Mouse (Mus musculus): Measurements from ENCODE around the gene Spata32. TPM values are rescaled to one million over a fixed set of nuclear protein-coding genes. Genes with fewer than 3 reads are reported as not detected.

Gene Spata32
- total RNA-seq, 2 experiments from 2014 or later = 0.69 to 1.4 TPM

DNA sequence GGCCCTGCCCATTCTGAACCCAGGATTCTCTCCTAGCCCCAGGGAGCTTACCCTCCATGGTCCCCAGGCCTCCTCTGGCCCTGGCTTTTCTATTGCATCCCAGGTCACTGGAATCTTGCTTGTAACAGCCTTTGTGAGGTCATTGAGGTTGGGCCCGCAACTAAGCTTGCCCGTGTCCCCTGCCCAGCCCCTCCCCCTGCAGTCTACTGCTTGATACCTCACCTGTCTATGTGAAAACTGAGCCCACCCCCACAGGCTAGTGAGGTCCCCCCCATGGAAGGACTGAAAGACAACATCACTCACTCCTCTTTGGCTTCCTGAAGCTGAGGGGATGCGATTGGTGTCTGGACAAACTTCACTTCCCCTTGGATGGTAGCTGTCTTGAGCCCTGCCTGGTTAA, 9.8 kb downstream of the Spata32 start, which contains the start of gene 1700023F06Rik:
1700023F06Rik (minus strand) TSS at position 101 of the 400 bp plus-strand sequence.
- no peak for DNase-seq (ENCODE audit: low spot score in 2 of 2)

GRCm38 (mm10) chr11:103206203-103206602, 12.0 kb downstream of the Spata32 start:
- DNase-seq (ENCODE audit: low spot score in 2 of 2) = no peak

GRCm38 (mm10) chr11:103202376-103202775, 15.9 kb downstream of the Spata32 start:
- DNase-seq (ENCODE audit: low spot score in 2 of 2) = no peak

- DNase-seq (ENCODE audit: low spot score in 2 of 2) = peak; percentile 77 to 87
Observed at GRCm38 (mm10) chr11:103201664-103202063, 16.6 kb downstream of the Spata32 start.

- peak; percentile 75 to 78 for DNase-seq (ENCODE audit: low spot score in 2 of 2)
Observed at GRCm38 (mm10) chr11:103198911-103199803, 19.1 kb downstream of the Spata32 start.

GRCm38 (mm10) chr11:103198339-103198738, 19.9 kb downstream of the Spata32 start:
- DNase-seq (ENCODE audit: low spot score in 2 of 2) = no peak

DNA sequence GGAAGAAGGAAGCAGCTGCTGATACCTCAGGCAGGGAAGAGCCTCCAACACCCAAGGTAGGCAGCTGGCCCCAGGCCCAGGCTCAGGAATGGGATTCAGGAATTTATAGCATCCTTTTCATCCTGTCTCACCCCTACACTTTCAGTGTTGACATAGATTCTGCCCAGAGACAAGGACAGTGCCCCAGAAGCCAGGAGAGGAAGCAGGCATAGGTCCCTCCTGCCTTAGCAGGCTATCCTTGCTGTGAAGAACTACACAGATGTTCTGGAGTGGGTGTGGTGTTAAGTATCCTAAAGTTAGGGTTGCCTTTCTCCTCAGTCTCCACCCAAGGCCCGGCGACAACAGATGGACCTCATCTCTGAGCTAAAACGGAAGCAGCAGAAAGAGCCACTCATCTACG, 20.9 kb downstream of the Spata32 start:
- no peak for DNase-seq (ENCODE audit: low spot score in 2 of 2)

- no peak for DNase-seq (ENCODE audit: low spot score in 2 of 2)
Observed at GRCm38 (mm10) chr11:103195656-103196055, 22.6 kb downstream of the Spata32 start.

DNA sequence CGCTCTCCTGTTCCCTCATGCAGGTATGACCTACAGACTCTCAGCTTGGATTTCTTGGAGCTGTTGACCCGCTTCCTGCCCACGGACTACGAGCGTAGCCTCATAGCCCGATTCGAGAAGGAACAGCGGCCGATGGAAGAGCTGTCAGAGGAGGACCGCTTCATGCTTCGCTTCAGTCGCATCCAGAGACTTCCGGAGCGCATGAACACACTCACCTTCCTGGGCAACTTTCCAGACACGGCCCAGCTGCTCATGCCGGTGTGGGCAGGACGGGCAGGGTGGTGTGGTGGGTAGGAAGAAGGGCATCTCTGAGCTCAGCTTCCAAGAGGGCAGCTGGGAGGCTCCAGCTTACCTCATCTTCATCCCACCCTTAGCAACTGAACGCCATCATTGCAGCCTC, 23.0 kb downstream of the Spata32 start:
- no peak for DNase-seq (ENCODE audit: low spot score in 2 of 2)

DNA sequence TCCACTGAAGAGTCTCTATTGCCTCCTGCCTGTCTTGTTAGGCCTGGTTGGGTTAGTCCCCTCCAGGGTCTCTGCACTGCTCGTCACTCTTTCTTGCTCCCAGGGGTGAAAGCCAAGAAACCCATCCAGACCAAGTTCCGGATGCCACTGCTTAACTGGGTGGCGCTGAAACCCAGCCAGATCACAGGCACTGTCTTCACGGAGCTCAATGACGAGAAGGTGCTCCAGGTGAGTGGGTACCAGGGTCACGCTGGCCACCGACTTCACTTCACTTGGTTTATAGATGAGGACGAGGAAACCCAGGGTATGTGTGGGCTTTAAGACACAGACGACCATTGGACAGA, 24.4 kb downstream of the Spata32 start:
- no peak for DNase-seq (ENCODE audit: low spot score in 2 of 2)

DNA sequence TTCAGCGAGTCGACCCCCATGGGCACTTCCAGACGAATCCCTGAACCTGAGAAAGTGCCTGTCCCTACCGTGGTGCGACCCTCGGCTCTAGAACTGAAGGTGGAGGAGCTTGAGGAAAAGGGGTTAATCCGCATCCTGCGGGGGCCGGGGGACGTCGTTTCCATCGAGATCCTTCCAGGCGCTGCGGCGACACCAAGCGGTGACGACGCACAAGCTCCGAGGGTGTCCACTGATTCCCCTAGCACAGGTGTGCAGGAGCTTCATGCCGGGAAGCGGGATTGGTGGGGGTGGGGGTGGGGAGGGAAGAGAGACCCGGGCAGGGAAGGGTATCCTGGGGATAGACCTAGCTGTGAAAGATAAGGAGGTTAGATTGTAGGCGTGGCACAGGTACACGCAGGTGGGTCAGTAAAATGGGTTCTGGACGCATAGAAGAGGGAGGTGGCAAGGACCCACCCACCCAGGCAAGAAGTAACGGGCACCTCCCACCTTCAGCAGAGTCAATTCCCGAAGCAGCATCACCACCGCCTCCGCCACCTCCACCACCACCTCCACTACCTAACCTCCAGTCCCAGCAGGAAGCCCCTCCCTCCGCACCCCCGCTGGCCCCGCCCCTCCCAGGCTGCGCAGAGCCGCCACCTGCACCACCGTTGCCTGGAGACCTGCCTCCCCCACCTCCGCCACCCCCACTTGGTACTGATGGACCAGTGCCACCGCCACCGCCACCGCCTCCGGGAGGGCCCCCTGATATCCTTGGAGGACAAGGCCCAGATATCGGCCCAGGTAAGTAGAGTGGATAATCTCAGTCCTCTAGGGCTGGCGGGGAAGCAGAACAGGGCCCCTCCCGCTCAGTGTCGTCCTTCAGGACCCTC, 25.0 kb downstream of the Spata32 start:
- DNase-seq (ENCODE audit: low spot score in 2 of 2) = peak in 1 of 2 experiments; percentile 70

GRCm38 (mm10) chr11:103192230-103192955, 25.8 kb downstream of the Spata32 start:
- peak in 1 of 2 experiments; percentile 67 for DNase-seq (ENCODE audit: low spot score in 2 of 2)

GRCm38 (mm10) chr11:103184891-103185290, 33.3 kb downstream of the Spata32 start:
- no peak for DNase-seq (ENCODE audit: low spot score in 2 of 2)

GRCm38 (mm10) chr11:103181911-103182310, 36.3 kb downstream of the Spata32 start:
- DNase-seq (ENCODE audit: low spot score in 2 of 2) = no peak

DNA sequence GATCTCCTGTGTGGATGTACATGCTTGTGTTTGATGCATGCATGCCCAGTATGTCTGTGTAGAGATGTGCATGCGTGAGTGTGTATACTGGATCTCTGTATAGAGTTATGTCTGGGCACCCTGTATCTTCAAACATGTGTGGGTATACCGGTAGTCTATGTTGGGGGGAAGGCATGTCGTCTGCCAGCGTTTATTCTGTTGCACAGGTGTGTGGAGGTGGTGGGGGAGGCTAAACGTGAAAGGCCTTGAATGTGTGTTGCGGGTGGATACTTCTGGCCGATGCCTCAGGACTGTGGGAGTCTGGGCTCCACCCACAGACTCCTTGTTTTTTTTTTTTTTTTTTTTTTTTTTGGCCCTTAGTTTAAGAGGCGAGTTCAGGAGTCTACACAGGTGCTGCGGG, 36.9 kb downstream of the Spata32 start:
- no peak for DNase-seq (ENCODE audit: low spot score in 2 of 2)

DNA sequence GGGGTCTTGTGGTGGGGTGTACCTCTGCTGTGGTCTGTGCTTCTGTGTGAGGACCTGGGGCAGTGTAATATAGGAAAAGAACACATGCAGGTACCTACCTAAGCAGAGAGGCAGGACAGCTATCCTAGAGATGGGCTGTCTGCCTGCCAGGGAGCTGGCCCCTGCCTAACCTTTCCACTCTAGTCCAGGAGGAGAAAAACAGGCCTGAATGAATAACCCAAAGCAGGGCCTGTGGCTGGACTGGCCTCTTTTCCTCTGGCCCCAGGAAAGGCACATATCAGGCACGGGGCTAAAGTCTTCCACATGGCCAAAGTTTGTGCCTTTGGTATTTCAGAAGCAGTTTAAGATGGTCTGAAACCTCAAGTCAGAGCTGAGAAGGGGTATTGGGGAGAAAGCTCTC, 37.8 kb downstream of the Spata32 start:
- no peak for DNase-seq (ENCODE audit: low spot score in 2 of 2)

GRCm38 (mm10) chr11:103178748-103179147, 39.5 kb downstream of the Spata32 start:
- no peak for DNase-seq (ENCODE audit: low spot score in 2 of 2)

DNA sequence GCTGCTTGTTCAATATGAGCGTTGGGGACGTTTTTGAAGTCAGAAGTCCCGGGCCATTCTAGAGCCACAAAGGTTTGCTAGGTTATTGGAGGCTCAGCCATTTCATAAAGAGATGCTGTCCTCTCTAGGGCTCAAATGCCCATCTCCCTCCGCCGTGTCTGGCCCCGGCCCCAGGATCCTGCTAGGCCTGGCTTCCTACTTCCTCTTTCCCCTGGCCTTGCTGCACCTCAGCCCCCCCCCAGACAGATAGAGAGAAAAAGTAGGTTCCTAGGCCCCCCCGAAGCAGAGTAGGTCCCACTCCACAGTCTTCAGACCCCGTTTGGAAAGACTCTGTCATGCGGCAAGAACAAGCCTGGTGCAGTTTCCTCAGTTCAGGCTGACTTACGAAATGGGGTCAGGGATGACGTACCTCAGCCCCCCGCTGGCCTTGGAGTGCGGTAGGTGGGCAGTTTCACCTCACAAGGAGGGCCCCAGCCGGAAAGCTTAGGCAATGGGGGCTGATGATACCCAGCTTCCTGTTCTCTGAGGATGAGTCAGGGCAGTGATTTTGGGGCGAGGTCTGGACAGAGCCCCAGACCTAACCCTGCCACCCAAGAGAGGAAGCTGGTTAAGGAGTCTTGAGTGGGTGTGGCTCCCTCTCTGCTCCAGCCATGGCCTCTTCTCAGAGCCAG, 40.3 kb downstream of the Spata32 start:
- no peak for DNase-seq (ENCODE audit: low spot score in 2 of 2)

DNA sequence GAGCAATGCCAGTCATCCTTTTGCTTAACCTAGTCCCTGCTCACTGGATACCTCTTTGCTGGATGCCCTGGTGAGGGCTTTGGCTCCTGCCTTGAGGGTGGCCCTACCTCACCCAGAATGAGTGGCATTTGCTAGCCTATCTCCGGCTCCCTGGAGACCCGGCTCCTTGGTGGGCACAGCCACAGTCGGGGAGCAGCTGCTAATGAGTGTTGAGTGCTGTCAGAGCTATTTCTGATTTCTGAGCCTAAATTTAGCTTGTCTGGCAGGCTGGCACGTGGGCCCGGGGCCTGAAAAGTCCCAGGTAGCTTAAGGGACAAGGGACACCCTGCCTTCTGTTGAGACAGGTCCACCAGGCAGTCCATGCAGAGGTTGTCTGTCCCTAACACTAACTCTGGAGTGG, 41.0 kb downstream of the Spata32 start:
- no peak for DNase-seq (ENCODE audit: low spot score in 2 of 2)

DNA sequence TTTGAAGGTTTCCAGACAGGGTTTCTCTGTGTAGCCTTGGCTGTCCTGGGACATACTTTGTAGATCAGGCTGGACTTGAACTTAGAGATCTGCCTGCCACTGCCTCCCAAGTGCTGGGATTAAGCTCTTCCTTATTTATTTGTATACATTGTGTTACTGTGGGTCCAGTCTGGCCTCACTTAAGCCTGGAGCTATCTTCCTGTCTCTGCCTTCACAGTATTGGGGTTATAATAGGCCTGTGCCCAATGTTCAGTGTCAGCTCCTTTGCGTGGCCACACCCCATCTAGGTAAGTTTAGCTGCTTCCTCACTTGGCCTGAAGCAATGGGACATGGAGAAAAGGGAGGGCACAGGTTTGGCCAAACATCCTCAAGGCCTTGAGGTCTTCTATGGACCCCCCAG, 41.7 kb downstream of the Spata32 start:
- DNase-seq (ENCODE audit: low spot score in 2 of 2) = no peak

Data from layer of hippocampus, postnatal 14 days (tissue).